Mouse (Mus musculus) limb, embryonic 11.5 days (tissue): ENCODE data around the gene Stx12. TPM values are rescaled to one million over a fixed set of nuclear protein-coding genes. Genes with fewer than 3 reads are reported as not detected.

ENCODE experiments used
- ATAC-seq: fragments of 200-750 bp; cut with Nextera tagmentation; 2 replicates; pipeline ENCODE4 v1.8.0; 2017; ENCODE audit warnings: low read depth; ENCODE audit not compliant: insufficient number of reproducible peaks, low FRiP score, low TSS enrichment
- DNase-seq: peaks from one replicate; pipeline ENCODE4 v3.0.0-alpha.2; 2015; ENCODE audit warnings: low spot score
- H3K27ac ChIP-seq: fragments of 300-500 bp; sonication (generic); replicated peaks from 2 replicates; pipeline ENCODE4 v1.5.1; 2014; ENCODE audit warnings: low read depth, mild to moderate bottlenecking, low read length
- H3K27me3 ChIP-seq: fragments of 300-500 bp; sonication (generic); 2 replicates; pipeline ENCODE4 v1.6.1; 2014; ENCODE audit warnings: mild to moderate bottlenecking, low read length, mixed read lengths; ENCODE audit not compliant: control insufficient read depth, insufficient read depth
- H3K36me3 ChIP-seq: fragments of 300-500 bp; sonication (generic); 2 replicates; pipeline ENCODE4 v1.6.1; 2014; ENCODE audit warnings: mild to moderate bottlenecking, low read length, moderate library complexity, mixed read lengths; ENCODE audit not compliant: control insufficient read depth, insufficient read depth
- H3K4me1 ChIP-seq: fragments of 300-500 bp; sonication (generic); 2 replicates; pipeline ENCODE4 v1.6.1; 2014; ENCODE audit warnings: low read length, mixed read lengths; ENCODE audit not compliant: control insufficient read depth, insufficient read depth
- H3K4me2 ChIP-seq: fragments of 300-500 bp; sonication (generic); 2 replicates; pipeline ENCODE4 v1.6.1; 2014; ENCODE audit warnings: low read depth, mild to moderate bottlenecking, moderate library complexity; ENCODE audit not compliant: severe bottlenecking
- H3K4me3 ChIP-seq: fragments of 300-500 bp; sonication (generic); 2 replicates; pipeline ENCODE4 v1.5.1; 2014; ENCODE audit warnings: low read depth, low read length
- H3K9ac ChIP-seq: fragments of 300-500 bp; sonication (generic); 2 replicates; pipeline ENCODE4 v1.6.1; 2014; ENCODE audit warnings: mild to moderate bottlenecking, low read length
- H3K9me3 ChIP-seq: fragments of 300-500 bp; sonication (generic); 2 replicates; pipeline ENCODE4 v1.6.1; 2016; ENCODE audit warnings: low read length; ENCODE audit not compliant: control insufficient read depth
- WGBS: fragments of 180-500 bp; shearing (Covaris S2); extraction: QIAGEN DNeasy Blood & Tissue Kit; methylation state at CpG from one replicate; pipeline ENCODE4 v1.1.7; 2014; 5-methylcytosine and 5-hydroxymethylcytosine counted together
- polyA plus RNA-seq: library from polyadenylated mRNA; unstranded; fragments of >200 nt; fragmentation: Nextera tagmentation; extraction: Ambion mirVana; gene quantifications from 2 replicates; pipeline ENCODE4 v1.2.1, GENCODE M21; 2014

Stx12 gene
- polyA plus RNA-seq, 1 experiment from 2014 or later = 58.5 TPM

- Histone ChIP-seq H3K4me3 (no peak overlapping the region), H3K27me3 (no peaks in the 10 kb centered on the region), H3K9ac (no peak overlapping the region), H3K4me1 (no peaks in the 10 kb centered on the region), H3K27ac (no peak overlapping the region), H3K4me2 (no peak overlapping the region), H3K36me3 (no peaks in the 10 kb centered on the region), H3K9me3 (peaks cover 4% of the 10 kb centered on the region; the same call in 1 of the 2 replicates)
- 74% methylated on average over 5 of the region's 5 CpGs for WGBS
- DNase-seq = no peak
- no peak for ATAC-seq
Observed at GRCm38 (mm10) chr4:132807771-132808641, 76.3 kb downstream of the Stx12 start.

GRCm38 (mm10) chr4:132806620-132807191 is 77.6 kb downstream of the Stx12 start:
- no peak overlapping the region for H3K27ac ChIP-seq
- H3K4me3 ChIP-seq = no peak overlapping the region
- no peak for DNase-seq
- no peaks in the 10 kb centered on the region for H3K27me3 ChIP-seq
- no peak for ATAC-seq
- peaks cover 4% of the 10 kb centered on the region; the same call in 1 of the 2 replicates for H3K9me3 ChIP-seq
- WGBS = 90% methylated on average over 7 of the region's 7 CpGs
- H3K36me3 ChIP-seq = no peaks in the 10 kb centered on the region
- H3K4me2 ChIP-seq = no peak overlapping the region
- H3K4me1 ChIP-seq = no peaks in the 10 kb centered on the region
- H3K9ac ChIP-seq = no peak overlapping the region

- no peak for DNase-seq
- no peak overlapping the region for H3K4me3 ChIP-seq
- H3K9me3 ChIP-seq = peaks cover 2% of the 10 kb centered on the region; the same call in 1 of the 2 replicates
- ATAC-seq = no peak
- H3K4me2 ChIP-seq = no peak overlapping the region
- no peaks in the 10 kb centered on the region for H3K36me3 ChIP-seq
- no peaks in the 10 kb centered on the region for H3K27me3 ChIP-seq
- H3K27ac ChIP-seq = no peak overlapping the region
- no peak overlapping the region for H3K9ac ChIP-seq
- WGBS = 89% methylated on average over 12 of the region's 12 CpGs
- H3K4me1 ChIP-seq = no peaks in the 10 kb centered on the region
Observed at GRCm38 (mm10) chr4:132805599-132806197, 78.6 kb downstream of the Stx12 start.

- ATAC-seq = no peak
- DNase-seq = no peak
- 83% methylated on average over 5 of the region's 5 CpGs for WGBS
Observed at GRCm38 (mm10) chr4:132805146-132805545, 79.2 kb downstream of the Stx12 start.

GRCm38 (mm10) chr4:132804331-132804730 is 80.0 kb downstream of the Stx12 start:
- no peak overlapping the region for H3K9ac ChIP-seq
- WGBS = 88% methylated on average over 6 of the region's 6 CpGs
- no peak for ATAC-seq
- no peaks in the 10 kb centered on the region for H3K27me3 ChIP-seq
- no peaks in the 10 kb centered on the region for H3K9me3 ChIP-seq
- no peak overlapping the region for H3K4me3 ChIP-seq
- no peaks in the 10 kb centered on the region for H3K36me3 ChIP-seq
- DNase-seq = no peak
- no peak overlapping the region for H3K4me2 ChIP-seq
- H3K27ac ChIP-seq = no peak overlapping the region
- H3K4me1 ChIP-seq = no peaks in the 10 kb centered on the region

More at GRCm38 (mm10) chr4:132805146-132805545, 79.2 kb downstream of the Stx12 start:
- H3K4me3 ChIP-seq = no peak overlapping the region
- H3K36me3 ChIP-seq = no peaks in the 10 kb centered on the region
- no peak overlapping the region for H3K4me2 ChIP-seq
- no peaks in the 10 kb centered on the region for H3K9me3 ChIP-seq
- H3K27ac ChIP-seq = no peak overlapping the region
- H3K27me3 ChIP-seq = no peaks in the 10 kb centered on the region
- H3K9ac ChIP-seq = no peak overlapping the region
- no peaks in the 10 kb centered on the region for H3K4me1 ChIP-seq

- WGBS = 91% methylated on average over 7 of the region's 7 CpGs
- ATAC-seq = no peak
- Histone ChIP-seq H3K9me3 (no peaks in the 10 kb centered on the region), H3K27me3 (no peaks in the 10 kb centered on the region), H3K4me1 (no peaks in the 10 kb centered on the region), H3K4me3 (no peak overlapping the region), H3K4me2 (no peak overlapping the region), H3K9ac (no peak overlapping the region), H3K27ac (no peak overlapping the region), H3K36me3 (no peaks in the 10 kb centered on the region)
- no peak for DNase-seq
Observed at GRCm38 (mm10) chr4:132803876-132804275, 80.4 kb downstream of the Stx12 start.

Other genes with a start within 250 kb of the Stx12 start
- 34.8 and 40.1 TPM in 2 replicates for gene Eya3, start 245.5 kb downstream of the Stx12 start, polyA plus RNA-seq
- gene Xkr8, start 152.0 kb downstream of the Stx12 start, polyA plus RNA-seq = 4.2 and 7.6 TPM in 2 replicates
- gene Smpdl3b, start 127.3 kb downstream of the Stx12 start, polyA plus RNA-seq = 4.3 and 4.6 TPM in 2 replicates
- 182 and 183 TPM in 2 replicates for gene Rpa2, start 116.2 kb downstream of the Stx12 start, polyA plus RNA-seq
- 0.45 and 0.57 TPM in 2 replicates for gene Themis2, start 88.1 kb downstream of the Stx12 start, polyA plus RNA-seq
- 87.2 and 111 TPM in 2 replicates for gene Ppp1r8, start 41.3 kb downstream of the Stx12 start, polyA plus RNA-seq
- gene Fam76a, start 38.0 kb upstream of the Stx12 start, polyA plus RNA-seq = 30.1 and 32.9 TPM in 2 replicates
- gene Fgr, start 89.6 kb upstream of the Stx12 start, polyA plus RNA-seq = 0.17 and 0.35 TPM in 2 replicates
- gene Ahdc1, start 126.8 kb upstream of the Stx12 start, polyA plus RNA-seq = 10.2 and 10.5 TPM in 2 replicates
- gene Wasf2, start 246.0 kb upstream of the Stx12 start, polyA plus RNA-seq = 54.7 and 63.6 TPM in 2 replicates